Mouse (Mus musculus) gastrocnemius, postnatal 10 days (tissue): ENCODE measurements around the gene Cnnm4. TPM values are rescaled to one million over a fixed set of nuclear protein-coding genes. Genes with fewer than 3 reads are reported as not detected.

Source experiments
- DNase-seq: peaks from one replicate; pipeline ENCODE4 v3.0.0; 2021; ENCODE audit warnings: mixed read lengths
- long read RNA-seq, 2 experiments: library from polyadenylated mRNA; stranded (forward); transcript quantifications; one replicate each; pipeline ENCODE4 v2.0.0; 2021
- total RNA-seq, 2 experiments: library from RNA; stranded (reverse); gene quantifications; 2 replicates each; pipeline ENCODE4 v1.2.3; 2021

The Cnnm4 gene
- 1 to 10 TPM; 4.3 to 5.7 TPM for total RNA-seq
- long read RNA-seq, experiment 1, partial matches to known transcripts: 0 of 1 reads
- long read RNA-seq, experiment 1, other reads (novel, unspliced or antisense): 1 of 1 reads
- long read RNA-seq, experiment 2, partial matches to known transcripts: 0 of 1 reads
- long read RNA-seq, experiment 2, other reads (novel, unspliced or antisense): 1 of 1 reads

- DNase-seq: peak; percentile 88
Observed at GRCm38 (mm10) chr1:36471181-36472105, at the start of gene Cnnm4. TSS of gene Cnnm4 (plus strand) at chr1:36471620.

GRCm38 (mm10) chr1:36429511-36429910 is 41.9 kb upstream of the Cnnm4 start:
- DNase-seq: no peak

- no peak for DNase-seq
Observed at GRCm38 (mm10) chr1:36432999-36433398, 38.4 kb upstream of the Cnnm4 start.

GRCm38 (mm10) chr1:36433616-36434015 is 37.8 kb upstream of the Cnnm4 start:
- no peak for DNase-seq

- DNase-seq: no peak
Observed at GRCm38 (mm10) chr1:36435071-36435470, 36.3 kb upstream of the Cnnm4 start.

- no peak for DNase-seq
Observed at GRCm38 (mm10) chr1:36436515-36436914, 34.9 kb upstream of the Cnnm4 start.

GRCm38 (mm10) chr1:36437223-36437622 is 34.2 kb upstream of the Cnnm4 start:
- DNase-seq: no peak

- DNase-seq: no peak
Observed at GRCm38 (mm10) chr1:36441101-36441500, 30.3 kb upstream of the Cnnm4 start.

- peak; percentile 93 for DNase-seq
Observed at GRCm38 (mm10) chr1:36444471-36445464, 26.7 kb upstream of the Cnnm4 start, which contains the start of gene Lman2l. TSS of gene Lman2l (minus strand) at chr1:36445271.

- DNase-seq: no peak
Observed at GRCm38 (mm10) chr1:36445508-36445907, 25.9 kb upstream of the Cnnm4 start.

- DNase-seq: no peak
Observed at GRCm38 (mm10) chr1:36446106-36446824, 25.2 kb upstream of the Cnnm4 start.

- no peak for DNase-seq
Observed at GRCm38 (mm10) chr1:36446841-36447240, 24.6 kb upstream of the Cnnm4 start.

- DNase-seq: no peak
Observed at GRCm38 (mm10) chr1:36454055-36454815, 17.2 kb upstream of the Cnnm4 start.

- DNase-seq: no peak
Observed at GRCm38 (mm10) chr1:36457388-36458014, 13.9 kb upstream of the Cnnm4 start.

- DNase-seq: no peak
Observed at GRCm38 (mm10) chr1:36458169-36458568, 13.3 kb upstream of the Cnnm4 start.

- DNase-seq: no peak
Observed at GRCm38 (mm10) chr1:36461829-36462228, 9.6 kb upstream of the Cnnm4 start.

GRCm38 (mm10) chr1:36465641-36466160 is 5.7 kb upstream of the Cnnm4 start:
- DNase-seq: no peak

- DNase-seq: no peak
Observed at GRCm38 (mm10) chr1:36467446-36467845, 4.0 kb upstream of the Cnnm4 start.

- DNase-seq: no peak
Observed at GRCm38 (mm10) chr1:36469811-36470444, 1.5 kb upstream of the Cnnm4 start.

GRCm38 (mm10) chr1:36472106-36472440 is 653 bp downstream of the Cnnm4 start:
- DNase-seq: peak; percentile 46
